Mouse (Mus musculus) intestine, embryonic 16.5 days (tissue): ENCODE results near the gene Kctd11. TPM values are rescaled to one million over a fixed set of nuclear protein-coding genes. Genes with fewer than 3 reads are reported as not detected.
A peak's percentile ranks its signal among the peaks of the same experiment; 100 is the strongest.

Experiments used
- ATAC-seq: fragments of 200-750 bp; cut with Nextera tagmentation; 2 replicates; pipeline ENCODE4 v1.8.0; 2017; ENCODE audit warnings: moderate TSS enrichment, moderate library complexity
- H3K27ac ChIP-seq: fragments of 300-500 bp; sonication (generic); 2 replicates; pipeline ENCODE4 v1.5.1; 2014; ENCODE audit warnings: mild to moderate bottlenecking, low read length
- H3K27me3 ChIP-seq: fragments of 300-500 bp; sonication (generic); replicated peaks from 2 replicates; pipeline ENCODE4 v1.6.1; 2014; ENCODE audit warnings: low read length, control low read depth, mixed read lengths; ENCODE audit not compliant: control insufficient read depth, insufficient read depth
- H3K36me3 ChIP-seq: fragments of 300-500 bp; sonication (generic); 2 replicates; pipeline ENCODE4 v1.6.1; 2014; ENCODE audit warnings: low read length, control low read depth; ENCODE audit not compliant: control insufficient read depth, insufficient read depth
- H3K4me1 ChIP-seq: fragments of 300-500 bp; sonication (generic); 2 replicates; pipeline ENCODE4 v1.6.1; 2014; ENCODE audit warnings: low read length, control low read depth, mixed read lengths; ENCODE audit not compliant: control insufficient read depth, insufficient read depth
- H3K4me2 ChIP-seq: fragments of 300-500 bp; sonication (generic); 2 replicates; pipeline ENCODE4 v1.6.1; 2014; ENCODE audit warnings: low read depth, low read length, control low read depth
- H3K4me3 ChIP-seq: fragments of 300-500 bp; sonication (generic); 2 replicates; pipeline ENCODE4 v1.5.1; 2014; ENCODE audit warnings: mild to moderate bottlenecking, low read length
- H3K9ac ChIP-seq: fragments of 300-500 bp; sonication (generic); 2 replicates; pipeline ENCODE4 v1.6.1; 2014; ENCODE audit warnings: low read depth, low read length
- H3K9me3 ChIP-seq: fragments of 300-500 bp; sonication (generic); 2 replicates; pipeline ENCODE4 v1.6.1; 2016; ENCODE audit warnings: low read length, control low read depth; ENCODE audit not compliant: control insufficient read depth
- WGBS: fragments of 180-500 bp; shearing (Covaris S2); extraction: QIAGEN DNeasy Blood & Tissue Kit; methylation state at CpG from one replicate; pipeline ENCODE4 v1.1.7; 2014; 5-methylcytosine and 5-hydroxymethylcytosine counted together
- polyA plus RNA-seq: library from polyadenylated mRNA; unstranded; fragments of >200 nt; fragmentation: Nextera tagmentation; extraction: Ambion mirVana; gene quantifications from 2 replicates; pipeline ENCODE4 v1.2.1, GENCODE M21; 2015

The Kctd11 gene
- polyA plus RNA-seq, 1 experiment from 2014 or later: 5.5 TPM

DNA sequence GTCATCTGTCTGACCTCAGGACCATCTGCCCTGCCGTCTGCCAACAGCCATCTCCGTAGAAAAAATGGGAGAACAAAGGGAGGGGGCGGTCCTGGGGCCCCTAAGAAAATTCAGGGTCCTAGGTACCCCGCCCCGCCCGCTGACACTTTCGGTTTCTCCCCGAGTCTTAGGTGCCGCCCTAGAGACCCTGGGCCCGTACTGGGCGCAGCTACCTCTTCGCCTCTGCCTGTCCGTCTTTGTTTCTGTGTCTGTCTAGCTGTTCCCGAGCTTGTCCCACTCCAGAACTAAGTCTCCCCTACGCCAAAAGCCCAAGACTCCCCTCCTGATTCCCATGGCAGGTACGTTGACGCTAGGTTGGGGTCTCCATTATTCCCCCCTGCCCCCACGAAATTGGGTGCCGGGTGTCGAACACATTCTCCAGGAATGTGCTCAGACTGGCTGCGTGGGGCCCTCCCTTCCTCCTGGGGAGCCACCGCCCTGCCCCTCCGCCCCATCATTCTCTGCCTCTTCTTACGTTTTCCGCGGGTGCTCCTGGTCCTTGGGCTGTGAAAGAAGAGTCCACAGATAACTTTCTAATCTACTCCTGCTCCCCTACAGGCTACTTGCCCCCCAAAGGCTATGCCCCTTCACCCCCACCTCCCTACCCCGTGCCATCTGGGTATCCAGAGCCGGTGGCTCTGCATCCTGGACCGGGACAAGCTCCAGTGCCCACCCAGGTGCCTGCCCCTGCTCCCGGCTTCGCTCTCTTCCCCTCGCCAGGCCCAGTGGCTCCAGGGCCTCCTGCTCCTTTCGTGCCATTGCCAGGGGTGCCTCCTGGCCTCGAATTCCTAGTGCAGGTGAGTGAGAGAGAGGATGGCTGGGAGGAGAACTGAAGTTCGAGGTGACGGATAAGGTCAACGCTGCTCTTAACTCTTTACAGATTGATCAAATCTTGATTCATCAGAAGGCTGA, 34.2 kb downstream of the Kctd11 start:
- WGBS: 7% methylated on average over 37 of the region's 37 CpGs
- H3K4me1 ChIP-seq: peaks cover 19% of the 10 kb centered on the region
- peak overlapping the region; percentile 80 for H3K4me2 ChIP-seq
- peak overlapping the region; percentile 70 for H3K4me3 ChIP-seq
- peak overlapping the region; percentile 73 for H3K9ac ChIP-seq
- H3K9me3 ChIP-seq: no peaks in the 10 kb centered on the region
- ATAC-seq: peak; percentile 62
- peaks cover 21% of the 10 kb centered on the region; the same call in 1 of the 2 replicates for H3K36me3 ChIP-seq
- peak overlapping the region; percentile 96 for H3K27ac ChIP-seq
- H3K27me3 ChIP-seq: no peaks in the 10 kb centered on the region

- Histone ChIP-seq H3K4me3 (peak within 1 kb of the TSS; percentile 70), H3K9ac (peak within 1 kb of the TSS; percentile 73), H3K4me2 (peak within 1 kb of the TSS; percentile 80), H3K9me3 (no peaks in the 10 kb centered on the region), H3K27ac (peak within 1 kb of the TSS; percentile 96), H3K4me1 (peaks cover 19% of the 10 kb centered on the region), H3K27me3 (no peaks in the 10 kb centered on the region), H3K36me3 (peaks cover 15% of the 10 kb centered on the region; the same call in 1 of the 2 replicates)
- under 1% methylated on average over 38 of the region's 38 CpGs for WGBS
- peak; percentile 93 for ATAC-seq
Measured at GRCm38 (mm10) chr11:69846198-69846680, 35.0 kb downstream of the Kctd11 start, which contains the start of gene Plscr3. Gene Plscr3 (plus strand): TSS chr11:69846376.

- Histone ChIP-seq H3K4me3 (peak overlapping the region; percentile 71), H3K9ac (peak overlapping the region; percentile 79), H3K4me1 (peaks cover 27% of the 10 kb centered on the region), H3K9me3 (no peaks in the 10 kb centered on the region), H3K27ac (peak overlapping the region; percentile 93), H3K27me3 (peaks cover 5% of the 10 kb centered on the region; the same call in 1 of the 2 replicates), H3K4me2 (peak overlapping the region; percentile 75), H3K36me3 (0 out of 2 replicates have a peak, but pooled peaks cover 3% of the 10 kb centered on the region)
- under 1% methylated on average over 7 of the region's 7 CpGs for WGBS
- peak; percentile 16; the same call in 1 of the 2 replicates for ATAC-seq
Measured at GRCm38 (mm10) chr11:69838714-69839104, 42.5 kb downstream of the Kctd11 start.

GRCm38 (mm10) chr11:69837952-69838713, 43.1 kb downstream of the Kctd11 start, which contains the start of gene Tmem256:
Gene Tmem256 (plus strand): TSS chr11:69838514.
- Histone ChIP-seq H3K9ac (peak within 1 kb of the TSS; percentile 79), H3K9me3 (no peaks in the 10 kb centered on the region), H3K4me1 (peaks cover 29% of the 10 kb centered on the region), H3K27me3 (peaks cover 5% of the 10 kb centered on the region; the same call in 1 of the 2 replicates), H3K36me3 (0 out of 2 replicates have a peak, but pooled peaks cover 3% of the 10 kb centered on the region), H3K4me2 (peak within 1 kb of the TSS; percentile 95), H3K27ac (peak within 1 kb of the TSS; percentile 93), H3K4me3 (peak within 1 kb of the TSS; percentile 71)
- WGBS: 0% methylated on average over 34 of the region's 34 CpGs
- ATAC-seq: peak; percentile 93

GRCm38 (mm10) chr11:69837604-69837951, 43.6 kb downstream of the Kctd11 start, which contains the start of gene Nlgn2:
Gene Nlgn2 (minus strand): TSS chr11:69837784.
- WGBS: 0% methylated on average over 31 of the region's 32 CpGs
- peaks cover 29% of the 10 kb centered on the region for H3K4me1 ChIP-seq
- H3K27ac ChIP-seq: peak within 1 kb of the TSS; percentile 93
- peak within 1 kb of the TSS; percentile 79 for H3K9ac ChIP-seq
- H3K4me3 ChIP-seq: peak within 1 kb of the TSS; percentile 71
- H3K9me3 ChIP-seq: no peaks in the 10 kb centered on the region
- ATAC-seq: peak; percentile 64
- H3K4me2 ChIP-seq: peak within 1 kb of the TSS; percentile 95
- 0 out of 2 replicates have a peak, but pooled peaks cover 3% of the 10 kb centered on the region for H3K36me3 ChIP-seq
- peaks cover 5% of the 10 kb centered on the region; the same call in 1 of the 2 replicates for H3K27me3 ChIP-seq

DNA sequence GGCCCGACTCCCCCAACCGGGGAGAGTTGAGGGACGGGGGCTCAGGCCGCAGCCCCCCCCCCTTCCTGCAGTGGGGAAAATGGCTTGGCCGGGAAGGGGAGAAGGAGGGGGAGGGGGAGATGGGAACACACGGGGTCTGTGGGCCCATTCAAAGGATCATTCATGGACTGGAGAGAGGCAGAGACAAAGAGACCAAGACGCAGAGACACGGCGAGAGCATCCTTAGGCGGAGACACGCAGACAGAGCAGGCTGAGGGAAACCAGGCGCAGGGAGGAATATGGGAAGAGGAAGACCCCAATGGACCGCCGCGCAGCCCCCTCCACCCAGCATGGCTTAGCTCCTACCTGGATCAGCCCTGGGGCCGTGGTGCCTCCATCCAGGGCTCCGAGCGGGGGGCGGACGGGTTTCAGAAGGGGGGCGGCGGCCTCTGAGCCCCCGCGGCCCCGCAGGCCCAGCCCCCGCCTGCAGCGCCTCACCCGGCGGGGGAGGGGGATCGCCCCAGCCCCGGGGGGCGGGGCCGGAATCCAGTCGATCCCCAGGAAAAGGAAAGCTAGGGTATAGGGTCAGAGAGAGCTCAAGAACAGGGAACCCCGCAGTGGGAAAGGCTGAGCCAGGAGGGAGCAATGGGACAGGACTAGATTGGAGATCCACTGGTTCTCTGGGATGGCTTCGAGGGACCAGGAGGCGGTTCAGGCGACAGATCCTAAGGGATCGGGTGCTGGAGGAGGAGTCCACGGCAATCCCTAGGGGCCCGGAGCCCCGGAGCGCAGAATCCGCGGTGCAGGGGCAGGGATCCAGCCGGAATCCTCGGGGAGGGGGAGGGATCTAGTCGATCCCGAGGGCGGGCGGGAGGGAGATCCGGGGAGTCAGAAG, 44.3 kb downstream of the Kctd11 start:
- 2% methylated on average over 49 of the region's 52 CpGs for WGBS
- H3K4me1 ChIP-seq: peaks cover 29% of the 10 kb centered on the region

GRCm38 (mm10) chr11:69835966-69836335, 45.3 kb downstream of the Kctd11 start:
- Histone ChIP-seq H3K36me3 (0 out of 2 replicates have a peak, but pooled peaks cover 3% of the 10 kb centered on the region), H3K4me3 (peak overlapping the region; percentile 71)

More for the DNA sequence above, 44.3 kb downstream of the Kctd11 start:
- H3K4me2 ChIP-seq: peak overlapping the region; percentile 95
- no peaks in the 10 kb centered on the region for H3K9me3 ChIP-seq
- ATAC-seq: peak; percentile 7; the same call in 1 of the 2 replicates
- H3K36me3 ChIP-seq: 0 out of 2 replicates have a peak, but pooled peaks cover 3% of the 10 kb centered on the region
- peak overlapping the region; percentile 79 for H3K9ac ChIP-seq
- peak overlapping the region; percentile 71 for H3K4me3 ChIP-seq
- H3K27ac ChIP-seq: peak overlapping the region; percentile 81
- H3K27me3 ChIP-seq: peaks cover 5% of the 10 kb centered on the region; the same call in 1 of the 2 replicates

DNA sequence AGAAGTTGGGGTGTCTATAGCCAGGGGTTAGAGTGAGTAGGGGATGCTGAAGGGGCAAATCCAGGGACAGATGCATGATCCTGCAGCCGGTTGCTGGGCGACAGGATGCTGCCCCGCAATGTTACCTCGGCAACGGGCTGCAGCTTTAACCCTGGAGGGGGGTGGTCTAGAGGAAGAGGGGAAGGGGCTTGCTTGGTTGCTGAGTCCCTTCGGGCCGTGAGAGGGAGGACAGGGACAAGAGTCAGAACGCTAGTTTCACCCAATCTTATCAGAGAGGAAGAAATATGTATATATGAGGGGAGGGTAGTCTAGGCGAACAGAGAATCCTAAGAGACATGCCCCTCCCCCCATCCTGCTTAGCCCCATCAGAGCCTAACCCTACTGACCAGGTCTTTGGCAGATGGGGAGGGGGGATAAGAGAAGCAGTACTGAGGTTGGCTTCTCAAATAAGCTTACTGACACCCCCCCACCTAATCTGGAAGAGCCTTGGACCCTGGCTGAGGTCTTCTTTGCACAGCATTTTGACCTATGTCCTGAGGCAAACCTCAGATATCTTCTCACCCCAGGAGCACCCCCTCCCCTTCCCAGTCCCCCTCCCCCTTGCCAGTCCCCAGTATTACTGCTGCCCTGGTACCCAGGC, 45.8 kb downstream of the Kctd11 start:
- H3K36me3 ChIP-seq: 0 out of 2 replicates have a peak, but pooled peaks cover 3% of the 10 kb centered on the region
- WGBS: 26% methylated on average over 9 of the region's 9 CpGs
- peak overlapping the region; percentile 78 for H3K9ac ChIP-seq
- no peak for ATAC-seq
- peaks cover 29% of the 10 kb centered on the region for H3K4me1 ChIP-seq
- H3K4me2 ChIP-seq: peak overlapping the region; percentile 95
- peaks cover 5% of the 10 kb centered on the region; the same call in 1 of the 2 replicates for H3K27me3 ChIP-seq
- no peak overlapping the region for H3K27ac ChIP-seq
- H3K9me3 ChIP-seq: no peaks in the 10 kb centered on the region
- H3K4me3 ChIP-seq: peak overlapping the region; percentile 71; the same call in 1 of the 2 replicates

More at GRCm38 (mm10) chr11:69835966-69836335, 45.3 kb downstream of the Kctd11 start:
- no peak for ATAC-seq
- WGBS: 29% methylated on average over 4 of the region's 4 CpGs
- Histone ChIP-seq H3K9ac (peak overlapping the region; percentile 78), H3K27ac (no peak overlapping the region), H3K4me1 (peaks cover 29% of the 10 kb centered on the region), H3K27me3 (peaks cover 5% of the 10 kb centered on the region; the same call in 1 of the 2 replicates), H3K9me3 (no peaks in the 10 kb centered on the region), H3K4me2 (peak overlapping the region; percentile 95)
